Mouse (Mus musculus) right cerebral cortex, postnatal 10 days (tissue): Measurements from ENCODE around the gene Amotl1.
"Not testable (repeated sequence)": the region's sequence is repeated elsewhere in the genome, so short reads cannot be mapped to it uniquely, and the experiment has no call there.

Experiments
- DNase-seq, 2 experiments: peaks; one replicate each; pipeline ENCODE4 v3.0.0; 2021; ENCODE audit warnings: low spot score in 2 of 2

The Amotl1 gene

GRCm38 (mm10) chr9:14644956-14645355, at the start of gene Amotl1:
Gene Amotl1 (minus strand): TSS chr9:14645056.
- no peak for DNase-seq

- no peak for DNase-seq
Observed at GRCm38 (mm10) chr9:14689376-14690108, 44.7 kb upstream of the Amotl1 start.

GRCm38 (mm10) chr9:14684363-14684762, 39.5 kb upstream of the Amotl1 start:
- DNase-seq: no peak

GRCm38 (mm10) chr9:14682741-14683140, 37.9 kb upstream of the Amotl1 start:
- DNase-seq: no peak

GRCm38 (mm10) chr9:14680584-14680983, 35.7 kb upstream of the Amotl1 start:
- no peak for DNase-seq

GRCm38 (mm10) chr9:14675707-14676691, 31.1 kb upstream of the Amotl1 start:
- DNase-seq: no peak

GRCm38 (mm10) chr9:14674506-14674905, 29.6 kb upstream of the Amotl1 start:
- no peak for DNase-seq

GRCm38 (mm10) chr9:14673109-14673508, 28.3 kb upstream of the Amotl1 start:
- DNase-seq: no peak

- not testable (repeated sequence) for DNase-seq
Observed at GRCm38 (mm10) chr9:14671965-14672364, 27.1 kb upstream of the Amotl1 start.

GRCm38 (mm10) chr9:14668382-14668781, 23.5 kb upstream of the Amotl1 start:
- DNase-seq: no peak

GRCm38 (mm10) chr9:14666071-14666470, 21.2 kb upstream of the Amotl1 start:
- no peak for DNase-seq

- no peak for DNase-seq
Observed at GRCm38 (mm10) chr9:14663591-14663990, 18.7 kb upstream of the Amotl1 start.

GRCm38 (mm10) chr9:14662876-14663275, 18.0 kb upstream of the Amotl1 start:
- DNase-seq: no peak

GRCm38 (mm10) chr9:14662138-14662537, 17.3 kb upstream of the Amotl1 start:
- DNase-seq: no peak

- no peak for DNase-seq
Observed at GRCm38 (mm10) chr9:14657926-14658325, 13.1 kb upstream of the Amotl1 start.

- no peak for DNase-seq
Observed at GRCm38 (mm10) chr9:14654010-14654409, 9.2 kb upstream of the Amotl1 start.

GRCm38 (mm10) chr9:14652761-14653160, 7.9 kb upstream of the Amotl1 start:
- DNase-seq: no peak

GRCm38 (mm10) chr9:14647849-14648248, 3.0 kb upstream of the Amotl1 start:
- DNase-seq: no peak

GRCm38 (mm10) chr9:14646641-14647040, 1.8 kb upstream of the Amotl1 start:
- no peak for DNase-seq

GRCm38 (mm10) chr9:14646061-14646460, 1.2 kb upstream of the Amotl1 start:
- no peak for DNase-seq

GRCm38 (mm10) chr9:14643328-14643727, 1.5 kb downstream of the Amotl1 start:
- no peak for DNase-seq

GRCm38 (mm10) chr9:14642251-14643021, 2.4 kb downstream of the Amotl1 start:
- no peak for DNase-seq
